Mouse (Mus musculus): ENCODE data around the gene Hrh1. TPM values are rescaled to one million over a fixed set of nuclear protein-coding genes. Genes with fewer than 3 reads are reported as not detected.

Gene Hrh1
- polyA plus RNA-seq, 1 experiment from 2014 or later, result 0.07 TPM

DNA sequence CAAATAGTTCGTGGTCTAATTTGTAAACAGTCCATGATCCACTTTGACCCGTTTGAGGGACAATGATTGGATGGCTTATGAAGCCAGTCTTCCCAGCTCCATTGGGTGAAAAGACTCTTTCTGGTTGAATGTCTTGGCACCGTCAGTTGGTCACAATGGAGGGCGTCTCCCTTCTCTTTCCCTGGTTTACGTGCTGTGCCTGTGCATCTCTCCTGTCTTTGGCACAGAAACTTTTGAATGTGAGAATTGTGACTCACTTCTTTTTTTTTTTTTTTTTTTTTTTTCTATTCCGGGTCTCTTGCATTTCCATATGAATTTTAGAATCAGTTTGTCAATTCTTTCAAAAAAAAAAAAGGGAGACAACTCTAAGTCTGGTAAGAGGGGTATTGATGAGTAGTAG is 29.5 kb upstream of the Hrh1 start:
- H3K36me3 ChIP-seq (ENCODE audit: control insufficient read depth, insufficient read depth, low read length), result no peaks in the 10 kb centered on the region
- H3K4me1 ChIP-seq (ENCODE audit: control insufficient read depth in 2 of 2, insufficient read depth in 2 of 2, low read length in 2 of 2), result 0 out of 4 replicates have a peak, but pooled peaks cover 0 to 2% of the 10 kb centered on the region in 2 experiments
- no peak overlapping the region for H3K4me3 ChIP-seq (ENCODE audit: control insufficient read depth in 1 of 2, insufficient read depth in 1 of 2, low read depth in 1 of 2, low read length in 2 of 2)
- no peak overlapping the region for H3K27ac ChIP-seq (replicated peaks in 1 of 2; ENCODE audit: control insufficient read depth in 1 of 2, insufficient read depth in 1 of 2, low read depth in 2 of 2, low read length in 2 of 2)
- H3K4me2 ChIP-seq (ENCODE audit: low read length), result no peak overlapping the region
- H3K27me3 ChIP-seq (ENCODE audit: control insufficient read depth, insufficient read depth, low read length), result no peaks in the 10 kb centered on the region
- no peaks in the 10 kb centered on the region for H3K9me3 ChIP-seq (ENCODE audit: control insufficient read depth, low read length)
- H3K9ac ChIP-seq (ENCODE audit: low read length), result no peak overlapping the region
- WGBS, result 78% methylated on average over 6 of the region's 6 CpGs
- ATAC-seq (ENCODE audit: insufficient number of reproducible peaks, insufficient read depth, low FRiP score, low read depth), result no peak

DNA sequence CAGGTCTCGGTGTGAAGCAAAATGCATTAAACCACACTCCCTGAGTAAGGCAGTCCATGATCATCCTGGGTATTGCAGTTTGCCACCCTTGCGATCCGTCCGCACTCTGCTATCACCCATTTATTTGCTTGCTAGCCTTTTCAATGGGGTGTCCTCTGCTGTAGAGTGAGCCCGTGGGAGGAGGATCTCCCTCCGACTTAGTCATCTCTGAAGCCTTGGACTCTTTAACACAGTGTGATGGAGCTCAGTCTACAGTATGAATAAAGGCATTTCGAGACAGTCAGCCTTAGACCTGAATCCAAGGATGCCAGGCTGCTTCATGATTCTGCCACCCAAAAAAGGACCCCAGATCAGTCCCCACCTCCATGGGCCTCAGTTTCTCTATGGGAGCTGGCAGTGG is 25.0 kb upstream of the Hrh1 start:
- Histone ChIP-seq H3K4me3 (ENCODE audit: control insufficient read depth in 1 of 2, insufficient read depth in 1 of 2, low read depth in 1 of 2, low read length in 2 of 2) (no peak overlapping the region), H3K9me3 (ENCODE audit: control insufficient read depth, low read length) (0 out of 2 replicates have a peak, but pooled peaks cover 4% of the 10 kb centered on the region), H3K4me2 (ENCODE audit: low read length) (no peak overlapping the region), H3K36me3 (ENCODE audit: control insufficient read depth, insufficient read depth, low read length) (no peaks in the 10 kb centered on the region), H3K27ac (replicated peaks in 1 of 2; ENCODE audit: control insufficient read depth in 1 of 2, insufficient read depth in 1 of 2, low read depth in 2 of 2, low read length in 2 of 2) (no peak overlapping the region), H3K27me3 (ENCODE audit: control insufficient read depth, insufficient read depth, low read length) (no peaks in the 10 kb centered on the region), H3K9ac (ENCODE audit: low read length) (no peak overlapping the region), H3K4me1 (ENCODE audit: control insufficient read depth in 2 of 2, insufficient read depth in 2 of 2, low read length in 2 of 2) (no peaks in the 10 kb centered on the region)
- 81% methylated on average over 7 of the region's 7 CpGs for WGBS
- ATAC-seq (ENCODE audit: insufficient number of reproducible peaks, insufficient read depth, low FRiP score, low read depth), result no peak

DNA sequence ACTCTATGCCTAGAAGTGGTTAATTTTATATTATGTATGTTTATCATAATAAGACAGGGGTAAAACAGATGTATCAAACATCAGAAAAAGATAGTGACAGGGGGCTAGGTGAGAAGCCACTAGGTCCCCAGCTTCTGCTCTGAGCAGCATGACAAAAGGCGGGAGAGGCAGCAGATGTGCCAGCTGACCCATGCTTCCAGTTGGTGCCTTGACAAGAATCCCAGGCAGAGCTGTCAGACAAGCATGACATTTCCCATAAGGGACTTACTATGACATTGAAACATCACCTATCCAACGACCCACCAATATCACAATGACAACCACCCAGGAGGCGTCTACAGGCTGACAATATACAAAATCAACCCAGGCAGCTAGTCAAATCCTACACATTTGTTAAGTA is 16.9 kb upstream of the Hrh1 start:
- no peaks in the 10 kb centered on the region for H3K4me1 ChIP-seq (ENCODE audit: control insufficient read depth in 2 of 2, insufficient read depth in 2 of 2, low read length in 2 of 2)
- H3K4me2 ChIP-seq (ENCODE audit: low read length), result no peak overlapping the region
- WGBS, result 55% methylated on average over 3 of the region's 3 CpGs
- ATAC-seq (ENCODE audit: insufficient number of reproducible peaks, insufficient read depth, low FRiP score, low read depth), result no peak
- H3K36me3 ChIP-seq (ENCODE audit: control insufficient read depth, insufficient read depth, low read length), result no peaks in the 10 kb centered on the region
- peaks cover 9% of the 10 kb centered on the region; the same call in 1 of the 2 replicates for H3K27me3 ChIP-seq (ENCODE audit: control insufficient read depth, insufficient read depth, low read length)
- H3K9me3 ChIP-seq (ENCODE audit: control insufficient read depth, low read length), result 0 out of 2 replicates have a peak, but pooled peaks cover 4% of the 10 kb centered on the region
- no peak overlapping the region for H3K27ac ChIP-seq (replicated peaks in 1 of 2; ENCODE audit: control insufficient read depth in 1 of 2, insufficient read depth in 1 of 2, low read depth in 2 of 2, low read length in 2 of 2)
- no peak overlapping the region for H3K4me3 ChIP-seq (ENCODE audit: control insufficient read depth in 1 of 2, insufficient read depth in 1 of 2, low read depth in 1 of 2, low read length in 2 of 2)
- H3K9ac ChIP-seq (ENCODE audit: low read length), result no peak overlapping the region

DNA sequence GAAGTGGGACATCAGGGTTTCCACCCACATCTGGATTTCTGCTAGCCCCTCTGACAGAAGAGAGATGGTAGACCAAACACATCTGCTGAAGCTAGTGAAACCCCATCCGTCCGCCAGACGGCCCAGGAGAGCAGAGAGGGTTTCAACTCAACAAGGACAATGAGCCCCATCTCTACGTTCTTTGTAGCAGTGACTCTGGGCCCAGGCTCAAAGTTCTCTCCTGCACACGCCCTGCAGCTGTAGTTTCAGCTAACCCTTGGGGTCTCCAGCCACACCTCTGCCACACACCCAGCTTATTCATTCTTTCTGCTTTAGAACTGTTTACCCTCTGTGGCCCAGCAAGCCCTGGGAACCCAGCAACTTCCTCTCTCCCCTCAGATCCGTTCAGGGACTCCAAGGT is 10.4 kb upstream of the Hrh1 start:
- no peak for ATAC-seq (ENCODE audit: insufficient number of reproducible peaks, insufficient read depth, low FRiP score, low read depth)
- no peak overlapping the region for H3K27ac ChIP-seq (replicated peaks in 1 of 2; ENCODE audit: control insufficient read depth in 1 of 2, insufficient read depth in 1 of 2, low read depth in 2 of 2, low read length in 2 of 2)
- H3K4me1 ChIP-seq (ENCODE audit: control insufficient read depth in 2 of 2, insufficient read depth in 2 of 2, low read length in 2 of 2), result peaks cover 2 to 3% of the 10 kb centered on the region in 2 experiments; a peak in 1 of 4 replicates
- H3K27me3 ChIP-seq (ENCODE audit: control insufficient read depth, insufficient read depth, low read length), result no peaks in the 10 kb centered on the region
- no peaks in the 10 kb centered on the region for H3K36me3 ChIP-seq (ENCODE audit: control insufficient read depth, insufficient read depth, low read length)
- no peak overlapping the region for H3K4me3 ChIP-seq (ENCODE audit: control insufficient read depth in 1 of 2, insufficient read depth in 1 of 2, low read depth in 1 of 2, low read length in 2 of 2)
- WGBS, result 64% methylated on average over 6 of the region's 6 CpGs
- no peaks in the 10 kb centered on the region for H3K9me3 ChIP-seq (ENCODE audit: control insufficient read depth, low read length)
- H3K4me2 ChIP-seq (ENCODE audit: low read length), result no peak overlapping the region
- H3K9ac ChIP-seq (ENCODE audit: low read length), result no peak overlapping the region

DNA sequence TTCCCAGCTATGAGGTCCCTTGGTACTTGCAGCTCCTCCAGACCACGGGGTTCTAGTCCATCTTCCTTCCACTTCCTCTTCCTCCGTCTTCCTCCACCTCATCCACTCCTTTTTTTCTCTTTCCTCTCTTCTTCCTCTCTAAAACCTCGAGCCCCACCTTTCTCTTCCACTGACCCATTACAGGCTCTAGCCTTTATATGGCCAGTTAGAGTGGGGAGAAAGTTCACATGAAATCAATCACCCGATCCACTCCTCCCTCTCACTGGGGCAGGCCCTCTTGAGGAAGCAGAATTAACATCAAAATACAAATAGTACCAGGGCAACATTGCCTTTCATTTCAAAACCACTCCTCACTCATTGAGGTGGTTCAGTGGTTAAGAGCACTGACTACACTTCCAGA is 9.9 kb upstream of the Hrh1 start:
- H3K27me3 ChIP-seq (ENCODE audit: control insufficient read depth, insufficient read depth, low read length), result peaks cover under 1% of the 10 kb centered on the region; the same call in 1 of the 2 replicates
- no peak overlapping the region for H3K4me3 ChIP-seq (ENCODE audit: control insufficient read depth in 1 of 2, insufficient read depth in 1 of 2, low read depth in 1 of 2, low read length in 2 of 2)
- H3K36me3 ChIP-seq (ENCODE audit: control insufficient read depth, insufficient read depth, low read length), result no peaks in the 10 kb centered on the region
- peaks cover 2 to 4% of the 10 kb centered on the region in 2 experiments; a peak in 1 of 4 replicates for H3K4me1 ChIP-seq (ENCODE audit: control insufficient read depth in 2 of 2, insufficient read depth in 2 of 2, low read length in 2 of 2)
- ATAC-seq (ENCODE audit: insufficient number of reproducible peaks, insufficient read depth, low FRiP score, low read depth), result no peak
- H3K9ac ChIP-seq (ENCODE audit: low read length), result no peak overlapping the region
- 62% methylated on average over 4 of the region's 4 CpGs for WGBS
- H3K27ac ChIP-seq (replicated peaks in 1 of 2; ENCODE audit: control insufficient read depth in 1 of 2, insufficient read depth in 1 of 2, low read depth in 2 of 2, low read length in 2 of 2), result no peak overlapping the region
- H3K4me2 ChIP-seq (ENCODE audit: low read length), result no peak overlapping the region
- H3K9me3 ChIP-seq (ENCODE audit: control insufficient read depth, low read length), result no peaks in the 10 kb centered on the region

DNA sequence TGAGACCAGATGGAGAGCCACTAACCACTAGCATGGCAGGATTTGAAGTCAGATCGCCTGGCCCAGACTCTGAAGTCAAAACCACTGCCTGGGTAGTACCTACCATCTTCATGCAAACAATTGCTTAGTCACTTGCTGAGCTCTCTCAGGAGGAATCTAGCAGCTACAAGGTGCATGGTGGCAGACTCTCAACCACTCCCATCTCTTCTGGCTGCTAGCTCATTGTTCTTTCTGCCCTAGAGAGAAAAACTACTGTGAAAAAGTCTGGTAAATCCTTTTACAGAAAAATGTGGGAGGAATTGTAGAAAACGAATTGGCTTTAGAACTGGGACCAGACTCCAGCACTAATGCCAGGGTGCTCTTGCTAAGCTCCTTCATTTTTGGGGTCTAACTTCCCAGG is 7.6 kb upstream of the Hrh1 start:
- peaks cover 2 to 4% of the 10 kb centered on the region in 2 experiments; a peak in 1 of 4 replicates for H3K4me1 ChIP-seq (ENCODE audit: control insufficient read depth in 2 of 2, insufficient read depth in 2 of 2, low read length in 2 of 2)
- no peak overlapping the region for H3K27ac ChIP-seq (replicated peaks in 1 of 2; ENCODE audit: control insufficient read depth in 1 of 2, insufficient read depth in 1 of 2, low read depth in 2 of 2, low read length in 2 of 2)
- H3K4me2 ChIP-seq (ENCODE audit: low read length), result no peak overlapping the region
- H3K36me3 ChIP-seq (ENCODE audit: control insufficient read depth, insufficient read depth, low read length), result no peaks in the 10 kb centered on the region
- WGBS, result 58% methylated on average over 2 of the region's 2 CpGs
- H3K9me3 ChIP-seq (ENCODE audit: control insufficient read depth, low read length), result no peaks in the 10 kb centered on the region
- no peak overlapping the region for H3K9ac ChIP-seq (ENCODE audit: low read length)
- H3K4me3 ChIP-seq (ENCODE audit: control insufficient read depth in 1 of 2, insufficient read depth in 1 of 2, low read depth in 1 of 2, low read length in 2 of 2), result no peak overlapping the region
- H3K27me3 ChIP-seq (ENCODE audit: control insufficient read depth, insufficient read depth, low read length), result peaks cover 3% of the 10 kb centered on the region; the same call in 1 of the 2 replicates
- no peak for ATAC-seq (ENCODE audit: insufficient number of reproducible peaks, insufficient read depth, low FRiP score, low read depth)

DNA sequence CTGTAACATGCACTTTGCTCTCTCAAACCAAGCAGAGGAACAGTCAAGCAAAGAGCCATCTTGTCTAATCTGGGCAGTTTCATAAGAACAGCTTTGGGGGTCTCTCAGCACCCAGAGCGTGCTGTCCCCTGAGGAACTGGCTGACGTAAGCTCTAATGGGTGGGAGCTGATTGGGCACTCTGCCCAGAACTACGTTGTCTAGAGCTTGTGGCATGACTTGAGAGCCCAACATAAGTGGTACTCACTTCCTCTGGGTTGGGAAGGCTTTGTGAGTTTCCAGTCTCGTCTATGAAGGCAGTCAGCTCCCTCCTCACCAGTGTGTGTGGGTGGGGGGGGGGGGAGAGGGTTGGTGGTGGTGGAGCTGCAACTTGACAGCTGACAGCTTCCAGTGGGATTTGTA is 2.8 kb upstream of the Hrh1 start:
- Histone ChIP-seq H3K27me3 (ENCODE audit: control insufficient read depth, insufficient read depth, low read length) (peaks cover 37% of the 10 kb centered on the region), H3K27ac (replicated peaks in 1 of 2; ENCODE audit: control insufficient read depth in 1 of 2, insufficient read depth in 1 of 2, low read depth in 2 of 2, low read length in 2 of 2) (no peak overlapping the region), H3K4me2 (ENCODE audit: low read length) (no peak overlapping the region), H3K9ac (ENCODE audit: low read length) (no peak overlapping the region), H3K36me3 (ENCODE audit: control insufficient read depth, insufficient read depth, low read length) (no peaks in the 10 kb centered on the region), H3K4me3 (ENCODE audit: control insufficient read depth in 1 of 2, insufficient read depth in 1 of 2, low read depth in 1 of 2, low read length in 2 of 2) (no peak overlapping the region), H3K4me1 (ENCODE audit: control insufficient read depth in 2 of 2, insufficient read depth in 2 of 2, low read length in 2 of 2) (peaks cover 9 to 15% of the 10 kb centered on the region in 2 experiments; a peak in 3 of 4 replicates), H3K9me3 (ENCODE audit: control insufficient read depth, low read length) (no peaks in the 10 kb centered on the region)
- no peak for ATAC-seq (ENCODE audit: insufficient number of reproducible peaks, insufficient read depth, low FRiP score, low read depth)
- 25% methylated on average over 4 of the region's 4 CpGs for WGBS

DNA sequence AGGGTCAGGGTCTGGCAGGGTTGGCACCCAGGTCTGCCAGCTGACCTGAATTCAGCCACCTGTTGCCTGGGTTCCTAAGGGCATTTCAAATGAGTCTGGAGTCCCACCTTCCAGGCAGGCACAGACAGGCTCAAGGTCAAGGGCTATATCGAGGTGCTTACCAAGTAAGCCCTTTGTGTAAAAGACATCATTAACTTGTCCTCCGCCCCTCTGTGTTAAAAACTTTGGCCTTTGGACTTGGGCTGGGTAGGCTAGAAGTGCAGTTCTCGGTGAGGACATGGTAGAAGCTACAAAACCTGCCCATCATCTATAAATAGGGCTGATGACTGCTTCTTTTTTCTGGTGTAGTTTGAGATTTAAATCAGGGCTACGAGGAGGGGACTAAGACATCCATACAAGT is 1.1 kb upstream of the Hrh1 start:
- Histone ChIP-seq H3K9ac (ENCODE audit: low read length) (no peak overlapping the region), H3K4me3 (ENCODE audit: control insufficient read depth in 1 of 2, insufficient read depth in 1 of 2, low read depth in 1 of 2, low read length in 2 of 2) (no peak overlapping the region), H3K4me1 (ENCODE audit: control insufficient read depth in 2 of 2, insufficient read depth in 2 of 2, low read length in 2 of 2) (peaks cover 9 to 15% of the 10 kb centered on the region in 2 experiments; a peak in 3 of 4 replicates), H3K27ac (replicated peaks in 1 of 2; ENCODE audit: control insufficient read depth in 1 of 2, insufficient read depth in 1 of 2, low read depth in 2 of 2, low read length in 2 of 2) (no peak overlapping the region), H3K9me3 (ENCODE audit: control insufficient read depth, low read length) (no peaks in the 10 kb centered on the region), H3K36me3 (ENCODE audit: control insufficient read depth, insufficient read depth, low read length) (no peaks in the 10 kb centered on the region), H3K27me3 (ENCODE audit: control insufficient read depth, insufficient read depth, low read length) (peaks cover 51% of the 10 kb centered on the region), H3K4me2 (ENCODE audit: low read length) (no peak overlapping the region)
- no peak for ATAC-seq (ENCODE audit: insufficient number of reproducible peaks, insufficient read depth, low FRiP score, low read depth)
- 56% methylated on average over 4 of the region's 4 CpGs for WGBS
